ENCODE assay signal across 13 mouse cellular contexts in genomic region chr9:47759807-47760206, GRCm38 (mm10).
DNase-seq lines count a peak whose midpoint lies in the region; ATAC-seq lines count a peak whose summit lies in the region.
"Had no signal": no experiment of that assay in that cellular context is flagged by ENCODE, and none has a peak within 500 bp of the region (broad histone marks: within the 10 kb centered on the region; RNA-seq: fewer than 3 reads in every experiment).

No protein-coding gene starts in this region.

- H3K4me2 ChIP-seq in midbrain, embryonic 11.5 days, result no peak overlapping the region
- H3K4me2 ChIP-seq: forebrain, embryonic 13.5 days; heart, embryonic 12.5 days; stomach, embryonic 15.5 days had no signal

- no peak overlapping the region for H3K4me3 ChIP-seq in midbrain, embryonic 10.5 days
- no peak overlapping the region for H3K4me3 ChIP-seq in midbrain, embryonic 11.5 days (ENCODE audit: low read depth, low read length)
- H3K4me3 ChIP-seq: forebrain, embryonic 13.5 days; heart, embryonic 12.5 days; myocyte; stomach, embryonic 15.5 days had no signal

- peak; percentile 14 to 32 for DNase-seq in gastrocnemius, adult 8-10 months (ENCODE audit: low spot score in 2 of 2)
- no peak for DNase-seq in gastrocnemius, postnatal 4 days (ENCODE audit: low spot score in 2 of 2)
- DNase-seq in midbrain, embryonic 10.5 days (ENCODE audit: low spot score), result no peak
- DNase-seq in midbrain, embryonic 11.5 days (ENCODE audit: low spot score, missing footprints), result no peak
- DNase-seq in cerebellum, postnatal 36 days, result peak; percentile 21 to 32
- peak; percentile 35 for DNase-seq in thymus, postnatal 14 days
- no peak for DNase-seq in right cerebral cortex, postnatal 36 days (ENCODE audit: low spot score in 2 of 2)
- DNase-seq: kidney, adult 9 months had no signal

- WGBS in midbrain, embryonic 10.5 days, result 79% methylated on average over 7 of the region's 7 CpGs
- 70% methylated on average over 7 of the region's 7 CpGs for WGBS in midbrain, embryonic 11.5 days

- H3K9ac ChIP-seq in midbrain, embryonic 11.5 days (ENCODE audit: low read length), result no peak overlapping the region
- H3K9ac ChIP-seq: forebrain, embryonic 13.5 days; heart, embryonic 12.5 days; stomach, embryonic 15.5 days had no signal

- H3K9me3 ChIP-seq in midbrain, embryonic 10.5 days (replicated peaks), result no peaks in the 10 kb centered on the region
- H3K9me3 ChIP-seq in midbrain, embryonic 11.5 days (ENCODE audit: control insufficient read depth, low read length), result no peaks in the 10 kb centered on the region
- H3K9me3 ChIP-seq: forebrain, embryonic 13.5 days; heart, embryonic 12.5 days; stomach, embryonic 15.5 days had no signal

- peaks cover 52% of the 10 kb centered on the region for H3K4me1 ChIP-seq in midbrain, embryonic 10.5 days
- peaks cover 5% of the 10 kb centered on the region for H3K4me1 ChIP-seq in midbrain, embryonic 11.5 days (ENCODE audit: control insufficient read depth, insufficient read depth, low read length)
- H3K4me1 ChIP-seq: stomach, embryonic 15.5 days had no signal

- peak overlapping the region; percentile 28; the same call in 1 of the 2 replicates for H3K27ac ChIP-seq in midbrain, embryonic 10.5 days (replicated peaks)
- no peak overlapping the region for H3K27ac ChIP-seq in midbrain, embryonic 11.5 days (ENCODE audit: low read depth, low read length)
- H3K27ac ChIP-seq: forebrain, embryonic 13.5 days; stomach, embryonic 15.5 days had no signal

- no peak for ATAC-seq in midbrain, embryonic 11.5 days (ENCODE audit: low FRiP score)
- ATAC-seq in erythroid progenitor cell, adult 5-6 weeks (replicated peaks; ENCODE audit: low FRiP score, poor library complexity, severe bottlenecking), result no peak
- ATAC-seq: forebrain, embryonic 13.5 days had no signal

- H3K36me3 ChIP-seq in midbrain, embryonic 10.5 days, result no peaks in the 10 kb centered on the region
- no peaks in the 10 kb centered on the region for H3K36me3 ChIP-seq in midbrain, embryonic 11.5 days (ENCODE audit: control insufficient read depth, insufficient read depth, low read length)
- H3K36me3 ChIP-seq: heart, embryonic 12.5 days; stomach, embryonic 15.5 days had no signal

- no peaks in the 10 kb centered on the region for H3K27me3 ChIP-seq in midbrain, embryonic 10.5 days (ENCODE audit: low read depth, poor library complexity, severe bottlenecking)
- H3K27me3 ChIP-seq in midbrain, embryonic 11.5 days (ENCODE audit: control insufficient read depth, insufficient read depth, low read length), result no peaks in the 10 kb centered on the region
- H3K27me3 ChIP-seq: forebrain, embryonic 13.5 days; heart, embryonic 12.5 days; stomach, embryonic 15.5 days had no signal

Comparison
In these comparisons a context has a peak if more than half of its experiments do, and no peak if none do; other contexts are left out.
1. DNase-seq: peak in gastrocnemius, adult 8-10 months (2 of 2), cerebellum, postnatal 36 days (2 of 2) and thymus, postnatal 14 days (single experiment); none in gastrocnemius, postnatal 4 days (0 of 2), midbrain, embryonic 10.5 days (single experiment), midbrain, embryonic 11.5 days (single experiment) and right cerebral cortex, postnatal 36 days (0 of 2).